Mouse (Mus musculus): Measurements from ENCODE around the gene Fads1.

- TF ChIP-seq CTCF (IDR thresholded peaks at IDR 0.05; ENCODE audit: low read depth) (no peak), EP300 (optimal IDR thresholded peaks at IDR 0.05) (no peak)
Observed at GRCm38 (mm10) chr19:10171846-10172245, 10.8 kb upstream of the Fads1 start.

All from stomach, postnatal 0 days (tissue).